Mouse (Mus musculus) frontal cortex, postnatal 10 days (tissue): ENCODE measurements at regions not wholly inside any gene's neighbourhood (a gene's known extent, or its start where the extent isn't known, plus 50 kb on each side); places are given as distances from the start of the nearest gene placed in this dataset.

Experiments used
- DNase-seq, 2 experiments: peaks; one replicate each; pipeline ENCODE4 v3.0.0; 2022; ENCODE audit warnings: low spot score in 2 of 2, mixed read lengths in 1 of 2

- DNase-seq = no peak
Observed at GRCm38 (mm10) chr3:143193263-143193970, 311.6 kb upstream of the Pkn2 start.

- no peak for DNase-seq
Observed at GRCm38 (mm10) chr3:143188931-143189330, 307.1 kb upstream of the Pkn2 start.

GRCm38 (mm10) chr3:143173971-143174370 is 292.2 kb upstream of the Pkn2 start:
- no peak for DNase-seq

- DNase-seq = no peak
Observed at GRCm38 (mm10) chr3:143162444-143162843, 280.6 kb upstream of the Pkn2 start.

DNA sequence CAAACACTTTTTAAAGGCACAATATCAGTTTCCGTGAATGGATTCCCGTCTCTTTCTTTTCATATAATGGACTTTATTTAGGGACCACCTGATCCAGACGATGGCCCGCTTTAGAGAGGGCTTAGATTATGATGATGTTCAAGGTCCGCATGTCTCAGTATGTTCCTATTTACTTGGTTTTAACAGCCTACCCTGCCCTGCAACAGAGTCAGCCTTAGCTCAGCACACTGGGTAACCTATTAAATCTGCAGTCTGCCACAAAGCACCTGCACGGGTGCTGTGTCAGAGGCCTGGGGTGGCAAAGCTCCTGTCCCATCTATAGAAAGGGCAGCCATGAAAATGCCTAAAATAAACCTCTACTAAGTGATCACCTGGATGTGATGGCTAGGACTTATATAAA is 280.2 kb upstream of the Pkn2 start:
- no peak for DNase-seq

DNA sequence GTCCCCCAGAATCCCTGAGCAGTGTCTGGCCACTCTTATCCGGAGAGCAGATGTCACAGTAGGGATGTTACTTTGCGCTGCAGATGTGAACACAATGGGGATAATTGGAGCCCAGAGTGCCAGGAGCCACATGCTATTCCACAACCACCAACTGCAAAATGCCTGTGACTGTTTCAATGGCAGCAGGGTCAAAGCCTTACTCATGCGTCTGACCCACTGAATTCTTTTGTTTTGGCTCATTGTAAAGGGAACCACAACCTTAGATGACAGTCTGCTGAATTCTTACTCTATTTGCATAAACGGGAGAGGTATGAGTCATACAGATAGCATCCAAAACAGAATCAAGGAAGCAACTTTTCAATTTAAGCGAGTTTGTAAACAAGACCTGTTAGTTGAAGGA is 276.8 kb upstream of the Pkn2 start:
- no peak for DNase-seq

GRCm38 (mm10) chr3:143156733-143157524 is 275.1 kb upstream of the Pkn2 start:
- DNase-seq = no peak

- no peak for DNase-seq
Observed at GRCm38 (mm10) chr3:143156174-143156573, 274.4 kb upstream of the Pkn2 start.

DNA sequence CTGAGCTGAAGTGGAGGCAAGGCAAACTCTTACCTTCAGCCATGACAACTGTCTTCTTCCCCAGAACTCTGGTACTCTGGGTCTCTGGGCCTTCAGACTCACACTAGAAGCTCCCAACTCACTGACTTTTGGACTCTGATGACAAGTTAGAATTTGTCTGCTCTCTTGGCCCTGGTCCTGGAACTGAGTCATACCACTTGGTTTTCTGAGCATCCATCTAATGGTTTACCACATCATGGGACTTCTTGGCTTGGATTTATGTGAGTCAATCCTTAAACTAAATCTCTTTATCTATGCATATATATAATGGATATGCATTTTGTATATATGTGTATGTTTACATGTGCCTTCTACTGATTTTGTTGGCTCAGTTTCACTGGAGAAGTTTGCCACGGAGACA is 273.8 kb upstream of the Pkn2 start:
- no peak for DNase-seq

DNA sequence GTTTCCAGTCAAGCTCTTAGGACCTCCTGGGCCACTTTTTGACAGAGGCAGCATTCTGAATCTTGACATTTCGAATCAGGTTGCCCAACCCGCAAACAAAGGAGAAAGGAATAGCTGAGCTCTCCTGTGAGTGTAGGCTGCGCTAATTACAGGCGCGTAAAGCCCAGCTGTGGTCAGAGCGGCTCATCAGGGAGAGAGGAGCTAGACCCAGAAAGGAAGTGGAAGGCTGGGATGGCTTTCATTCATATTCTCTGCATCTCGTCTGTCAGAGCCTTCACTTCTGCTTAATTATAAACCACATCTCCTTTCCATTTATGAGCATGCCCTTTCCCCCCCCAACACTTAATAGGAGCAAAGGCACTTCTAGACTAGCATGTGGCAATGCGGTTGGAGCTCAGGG is 265.7 kb upstream of the Pkn2 start:
- DNase-seq = no peak

DNA sequence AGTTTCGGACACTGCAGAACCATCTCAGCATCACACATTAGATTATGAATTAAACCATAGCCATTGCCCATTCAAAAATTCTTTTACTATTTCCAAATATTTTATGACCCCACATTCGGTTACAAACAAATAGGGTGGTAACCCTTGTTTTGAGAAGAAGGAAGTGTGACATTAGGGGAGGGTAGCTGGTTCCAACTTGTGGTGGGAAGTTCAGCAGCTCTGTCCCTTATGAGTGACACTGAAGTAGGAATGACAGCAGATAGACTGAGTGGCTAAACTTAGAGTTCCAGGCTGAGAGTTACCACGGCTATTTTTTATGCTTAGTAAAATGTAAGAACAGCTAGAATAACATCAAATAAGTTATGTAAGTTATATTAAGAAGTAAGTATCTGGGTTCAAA is 257.1 kb upstream of the Pkn2 start:
- no peak for DNase-seq

DNA sequence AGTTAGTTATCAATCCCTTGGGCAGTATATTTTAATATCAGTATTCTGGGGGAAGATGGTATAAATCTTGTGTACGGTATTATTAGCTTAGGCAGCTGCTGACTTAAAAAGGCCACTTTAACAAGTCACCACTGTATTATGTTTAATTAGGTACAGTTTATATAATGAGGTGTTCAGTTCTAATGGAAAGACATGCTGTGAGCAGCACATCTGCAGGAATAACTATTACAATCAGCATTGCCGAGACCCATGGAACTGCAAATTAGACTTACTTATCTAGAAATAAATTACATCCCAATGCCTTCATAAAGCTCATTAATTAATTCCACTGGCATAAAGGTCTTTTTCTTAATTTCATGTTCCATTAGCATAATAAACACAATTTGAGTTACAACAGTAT is 252.7 kb upstream of the Pkn2 start:
- DNase-seq = no peak

DNA sequence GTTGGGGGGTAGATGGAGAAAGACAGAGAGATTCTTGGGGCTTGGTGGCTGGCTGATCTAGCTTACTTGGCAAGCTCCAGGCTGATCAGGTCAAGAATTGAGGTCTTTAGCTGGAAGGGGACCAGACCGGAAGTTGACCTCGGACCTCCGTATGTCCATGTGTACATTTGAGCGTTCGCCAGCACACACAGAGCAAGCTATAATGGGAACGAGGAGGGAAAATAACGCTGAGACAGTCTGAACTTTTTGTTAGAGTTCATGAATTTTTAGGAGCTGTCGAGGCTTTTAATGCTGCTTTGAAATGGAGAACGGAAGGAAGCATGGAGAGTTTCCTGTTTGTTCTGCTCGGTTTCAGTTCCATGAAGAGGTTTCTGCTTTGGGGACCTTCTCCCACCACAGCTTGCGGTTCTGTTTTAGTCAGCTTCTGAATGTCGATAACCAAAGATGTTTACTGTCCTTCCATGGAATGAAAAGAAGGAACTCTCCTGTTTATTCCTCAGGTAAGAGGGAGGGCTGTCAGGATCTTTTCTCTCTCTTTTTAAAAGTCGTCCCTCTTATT is 226.0 kb upstream of the Pkn2 start:
- no peak for DNase-seq

DNA sequence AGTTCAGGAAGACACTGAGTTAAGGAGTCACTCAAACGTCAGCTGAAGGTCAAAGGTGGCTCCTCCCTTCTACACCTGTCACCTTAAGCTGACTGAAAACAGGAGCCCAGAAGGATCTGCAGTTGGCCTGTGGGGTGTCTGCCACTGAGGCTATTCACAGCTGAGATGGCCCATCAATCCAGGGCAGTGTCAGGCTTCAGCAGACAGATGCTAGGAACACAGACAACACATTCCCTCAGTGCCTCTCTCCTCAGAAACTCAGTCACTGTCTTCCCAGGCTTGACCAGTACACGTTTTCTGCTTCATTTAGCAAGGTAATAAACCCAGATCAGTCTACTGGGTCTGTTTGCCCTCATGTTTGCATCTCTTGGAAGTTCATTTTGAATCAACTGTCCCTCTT is 222.9 kb upstream of the Pkn2 start:
- no peak for DNase-seq

DNA sequence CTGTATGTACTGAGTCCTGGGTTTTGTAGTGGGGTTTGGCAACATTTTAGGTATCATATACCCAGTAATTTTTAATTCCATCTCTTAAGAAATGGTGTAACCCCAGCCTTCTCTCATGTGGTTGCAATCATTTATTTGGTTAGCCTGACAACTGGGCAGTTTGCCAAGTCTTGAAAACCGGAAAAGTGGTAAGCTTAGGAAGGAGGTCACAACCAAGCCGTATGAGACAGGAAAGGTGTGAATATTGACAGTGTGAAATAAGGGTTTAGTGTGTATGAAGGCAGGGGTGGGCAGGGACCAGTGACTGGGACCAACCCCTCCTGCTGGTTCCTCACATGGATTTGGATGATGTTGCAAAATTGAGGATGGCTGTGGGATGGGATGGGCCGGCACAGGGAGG is 221.5 kb upstream of the Pkn2 start:
- no peak for DNase-seq

DNA sequence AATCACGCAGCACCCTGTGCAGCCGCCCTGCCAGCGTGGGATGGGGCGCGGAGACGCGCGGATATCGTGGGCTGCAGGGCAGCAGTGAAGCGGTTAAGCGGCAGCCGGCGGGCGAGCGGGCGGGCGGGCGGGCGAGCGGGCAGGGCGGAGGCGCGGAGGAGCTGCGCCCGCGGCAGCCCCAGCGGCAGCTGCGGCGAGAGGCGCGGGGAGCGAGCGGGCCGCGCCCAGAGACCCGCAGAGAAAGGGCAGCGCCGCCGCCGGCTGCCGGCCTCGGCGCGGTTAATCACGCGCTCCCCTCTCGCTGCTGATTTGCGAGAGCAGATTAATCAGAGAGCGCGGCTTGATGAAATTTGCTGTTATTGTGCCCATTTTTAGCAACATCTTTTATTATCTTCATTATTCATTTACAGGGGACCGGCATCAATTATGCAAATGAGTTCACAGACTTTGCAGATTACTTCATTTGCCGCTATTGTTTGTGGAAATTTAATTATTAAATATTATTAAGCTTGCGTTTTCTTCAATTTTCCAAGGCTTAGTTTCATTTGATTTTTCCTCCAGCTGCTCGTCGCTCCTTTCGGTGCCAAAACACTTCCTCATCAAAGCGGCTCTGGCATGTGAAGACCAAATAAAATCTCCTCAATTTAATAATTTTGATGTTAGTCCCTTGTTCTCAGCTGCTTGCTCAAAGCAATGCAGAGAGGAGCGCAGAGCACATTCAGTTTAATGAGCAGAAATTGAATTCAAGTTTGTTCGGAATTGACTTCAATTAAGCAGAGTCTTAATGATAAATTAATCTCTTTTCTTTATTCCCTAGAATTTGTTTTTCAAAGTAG is 219.2 kb upstream of the Pkn2 start:
- DNase-seq = peak in 1 of 2 experiments; percentile 20

GRCm38 (mm10) chr3:143100203-143100602 is 218.4 kb upstream of the Pkn2 start:
- no peak for DNase-seq

DNA sequence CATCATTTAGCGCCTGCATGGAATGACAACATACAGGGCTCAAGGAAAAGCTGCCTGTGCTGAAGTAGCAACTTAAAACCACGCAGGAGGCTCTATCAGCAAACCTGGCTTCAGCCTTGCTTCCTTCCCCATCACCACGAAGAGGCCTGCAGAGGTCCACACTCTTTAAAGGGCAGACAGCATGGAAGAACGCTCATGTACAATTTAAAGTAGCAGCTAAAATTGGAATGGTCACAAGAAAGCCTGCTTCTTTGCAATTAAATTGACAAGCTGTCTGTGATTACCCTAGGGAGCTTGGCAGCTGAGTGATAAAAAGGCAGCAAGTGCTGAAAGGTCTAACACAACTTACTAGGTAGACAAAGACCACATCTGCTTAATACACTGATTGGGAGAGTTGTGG is 210.4 kb upstream of the Pkn2 start:
- DNase-seq = no peak

GRCm38 (mm10) chr3:143090886-143091285 is 209.1 kb upstream of the Pkn2 start:
- no peak for DNase-seq

DNA sequence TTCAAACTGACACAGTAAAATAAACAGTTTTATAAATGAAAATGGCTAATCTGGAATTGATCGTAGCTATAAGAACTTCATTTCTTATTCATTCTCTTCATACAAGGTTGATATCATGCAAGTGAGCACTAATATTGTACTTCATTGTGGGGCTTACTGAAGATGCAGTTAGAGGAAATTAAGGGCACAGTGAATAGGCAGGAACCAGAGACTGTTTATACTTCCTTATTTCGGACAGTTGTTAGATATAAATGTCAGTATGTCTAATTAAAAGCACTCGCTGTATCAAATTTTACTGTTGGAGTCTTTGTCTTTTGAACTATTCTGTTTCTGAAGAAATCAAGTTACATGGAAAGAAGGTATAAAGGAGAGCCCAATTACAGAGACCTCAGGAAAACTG is 208.5 kb upstream of the Pkn2 start:
- no peak for DNase-seq

DNA sequence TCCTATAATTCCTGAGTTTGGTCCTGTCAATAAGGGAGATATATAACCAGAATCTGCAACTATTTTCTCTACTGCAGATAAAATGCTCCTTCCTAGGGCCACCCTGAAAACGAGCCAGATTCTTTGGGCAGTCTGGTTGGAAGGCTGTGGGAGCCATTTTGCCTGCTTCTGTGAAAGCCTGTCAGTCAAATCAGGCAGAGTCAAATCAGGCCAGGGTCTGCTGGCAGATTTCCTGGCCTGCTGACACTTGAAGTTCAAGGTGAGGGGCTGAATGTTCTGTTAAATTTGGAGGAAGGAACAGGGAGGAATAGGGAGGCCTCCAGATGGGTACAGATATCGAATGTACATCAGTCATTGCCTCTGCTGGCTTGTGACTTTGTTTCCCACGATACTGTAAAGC is 206.0 kb upstream of the Pkn2 start:
- no peak for DNase-seq

DNA sequence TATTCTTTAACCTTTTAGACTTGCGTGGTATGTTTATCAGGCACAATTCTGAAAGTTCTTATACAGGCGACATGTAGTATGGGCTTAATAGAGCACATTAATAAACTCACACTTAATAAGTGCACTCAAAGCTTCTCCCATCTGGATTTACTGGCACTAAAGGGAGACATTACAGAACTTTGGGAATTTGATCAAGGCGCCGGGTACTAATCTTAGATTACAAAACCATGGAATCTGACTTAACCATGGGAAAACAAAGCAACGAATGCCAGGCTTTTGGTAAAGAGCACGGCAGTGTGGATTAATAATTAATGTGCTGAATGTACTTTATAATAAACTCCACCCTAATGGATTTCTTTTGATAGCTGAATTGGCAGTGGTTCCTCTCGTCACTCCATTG is 196.5 kb upstream of the Pkn2 start:
- no peak for DNase-seq
